Mouse (Mus musculus): ENCODE measurements around the gene Sdr9c7. TPM values are rescaled to one million over a fixed set of nuclear protein-coding genes. Genes with fewer than 3 reads are reported as not detected.

Gene Sdr9c7
- polyA plus RNA-seq, 1 experiment: not detected

DNA sequence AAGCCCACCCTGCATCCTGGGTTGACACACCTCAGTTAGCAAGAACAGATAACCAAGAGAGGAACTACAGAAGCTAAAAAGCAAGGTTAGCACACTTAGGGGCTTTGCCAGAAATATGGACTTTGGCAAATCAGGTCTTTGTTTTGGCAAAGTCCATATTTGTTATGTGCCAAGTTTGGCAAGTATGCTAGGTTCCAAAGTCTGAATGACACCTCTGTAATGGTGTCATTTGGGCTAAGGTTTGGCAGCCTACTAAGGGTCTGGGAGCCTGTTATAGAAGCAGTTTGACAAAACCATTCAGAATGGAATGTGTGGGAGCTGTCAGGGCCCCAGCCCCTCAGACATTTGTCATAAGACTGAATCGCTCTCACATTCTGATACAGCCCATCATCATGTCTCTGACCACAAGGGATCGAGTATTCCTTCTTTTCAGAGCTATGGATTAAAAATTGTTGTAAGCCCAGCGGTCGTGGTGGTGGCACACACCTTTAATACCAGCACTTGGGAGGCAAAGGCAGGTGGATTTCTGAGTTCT is 51.3 kb downstream of the Sdr9c7 start:
- no peaks in the 10 kb centered on the region for H3K36me3 ChIP-seq (ENCODE audit: control insufficient read depth)
- no peaks in the 10 kb centered on the region for H3K27me3 ChIP-seq (ENCODE audit: control insufficient read depth)
- no peak for TF ChIP-seq TAL1 (IDR thresholded peaks at IDR 0.05; ENCODE audit: low read length)
- H3K9me3 ChIP-seq (ENCODE audit: control insufficient read depth, low read length): no peaks in the 10 kb centered on the region
- no peak overlapping the region for H3K4me3 ChIP-seq (replicated peaks)
- H3K4me1 ChIP-seq (ENCODE audit: control insufficient read depth): no peaks in the 10 kb centered on the region

DNA sequence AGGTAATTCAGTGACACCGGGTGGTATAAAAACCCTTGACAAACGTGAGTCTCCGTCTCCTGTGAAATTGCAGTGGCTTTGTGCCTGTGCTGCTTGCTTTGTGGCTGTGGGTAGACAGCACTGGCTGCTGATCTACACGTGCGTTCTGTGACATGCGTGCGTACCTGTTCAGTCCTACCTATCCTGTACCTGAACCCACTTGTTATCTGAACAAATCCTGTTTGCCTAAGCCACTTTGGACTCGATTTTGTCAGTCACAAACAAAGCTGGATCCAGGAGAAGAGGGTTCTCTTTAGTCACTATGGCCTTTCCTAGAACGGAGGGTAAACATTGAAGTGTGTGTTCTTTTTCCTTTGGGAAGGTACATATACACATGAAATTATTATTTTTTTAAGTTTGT is 53.1 kb downstream of the Sdr9c7 start:
- H3K36me3 ChIP-seq (ENCODE audit: control insufficient read depth): no peaks in the 10 kb centered on the region
- no peaks in the 10 kb centered on the region for H3K4me1 ChIP-seq (ENCODE audit: control insufficient read depth)
- H3K9me3 ChIP-seq (ENCODE audit: control insufficient read depth, low read length): no peaks in the 10 kb centered on the region
- no peak for TF ChIP-seq GATA1 (IDR thresholded peaks at IDR 0.05; ENCODE audit: low read length)
- TF ChIP-seq TAL1 (IDR thresholded peaks at IDR 0.05; ENCODE audit: low read length): no peak
- no peaks in the 10 kb centered on the region for H3K27me3 ChIP-seq (ENCODE audit: control insufficient read depth)
- no peak overlapping the region for H3K4me3 ChIP-seq (replicated peaks)

DNA sequence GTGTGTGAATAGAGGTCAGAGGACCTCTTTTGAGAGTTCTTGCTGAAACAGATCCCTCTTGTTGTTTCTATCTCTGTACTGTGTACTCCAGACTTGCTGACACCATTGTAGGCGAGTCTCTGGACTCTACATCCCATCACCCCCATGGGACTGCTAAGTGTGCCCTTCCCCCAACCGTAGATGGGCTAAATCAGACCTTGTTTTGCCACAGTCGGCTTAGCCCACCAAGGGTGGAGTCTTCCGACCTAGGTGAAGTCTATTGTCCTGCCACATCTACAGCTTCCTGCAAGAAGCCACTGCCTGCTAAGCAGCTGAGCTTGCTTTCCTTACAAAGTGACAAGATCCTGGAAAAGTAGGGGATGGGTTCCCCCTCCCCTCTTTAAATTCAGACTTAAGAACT is 53.5 kb downstream of the Sdr9c7 start:
- no peaks in the 10 kb centered on the region for H3K9me3 ChIP-seq (ENCODE audit: control insufficient read depth, low read length)
- TF ChIP-seq TAL1 (IDR thresholded peaks at IDR 0.05; ENCODE audit: low read length): no peak
- TF ChIP-seq GATA1 (IDR thresholded peaks at IDR 0.05; ENCODE audit: low read length): no peak
- H3K4me1 ChIP-seq (ENCODE audit: control insufficient read depth): no peaks in the 10 kb centered on the region
- H3K4me3 ChIP-seq (replicated peaks): no peak overlapping the region
- H3K36me3 ChIP-seq (ENCODE audit: control insufficient read depth): no peaks in the 10 kb centered on the region
- H3K27me3 ChIP-seq (ENCODE audit: control insufficient read depth): no peaks in the 10 kb centered on the region

DNA sequence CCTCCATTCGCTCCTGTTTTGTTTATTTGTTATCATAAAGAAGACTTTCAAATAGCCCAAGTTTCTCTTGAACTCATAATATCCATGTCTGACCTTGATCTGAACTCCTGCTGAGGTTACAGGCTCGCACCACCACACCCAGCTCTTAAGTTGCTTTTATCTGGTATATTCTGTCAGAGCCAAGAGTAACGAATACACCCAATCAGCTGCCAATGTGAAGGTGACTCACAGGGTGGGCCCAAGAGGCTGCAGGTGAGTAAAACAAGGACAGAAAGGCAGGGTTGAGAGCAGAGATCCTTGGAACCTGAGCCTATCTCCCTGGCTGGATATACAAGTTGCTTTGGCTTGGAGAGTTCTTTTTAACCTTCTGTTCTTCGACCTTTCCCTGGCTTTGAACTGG is 56.7 kb downstream of the Sdr9c7 start:
- Histone ChIP-seq H3K4me1 (ENCODE audit: control insufficient read depth) (no peaks in the 10 kb centered on the region; the same call in 1 of the 2 replicates), H3K27me3 (ENCODE audit: control insufficient read depth) (no peaks in the 10 kb centered on the region), H3K36me3 (ENCODE audit: control insufficient read depth) (no peaks in the 10 kb centered on the region), H3K9me3 (ENCODE audit: control insufficient read depth, low read length) (0 out of 2 replicates have a peak, but pooled peaks cover 2% of the 10 kb centered on the region), H3K4me3 (replicated peaks) (no peak overlapping the region)
- TF ChIP-seq TAL1 (IDR thresholded peaks at IDR 0.05; ENCODE audit: low read length) (no peak), GATA1 (IDR thresholded peaks at IDR 0.05; ENCODE audit: low read length) (no peak)

DNA sequence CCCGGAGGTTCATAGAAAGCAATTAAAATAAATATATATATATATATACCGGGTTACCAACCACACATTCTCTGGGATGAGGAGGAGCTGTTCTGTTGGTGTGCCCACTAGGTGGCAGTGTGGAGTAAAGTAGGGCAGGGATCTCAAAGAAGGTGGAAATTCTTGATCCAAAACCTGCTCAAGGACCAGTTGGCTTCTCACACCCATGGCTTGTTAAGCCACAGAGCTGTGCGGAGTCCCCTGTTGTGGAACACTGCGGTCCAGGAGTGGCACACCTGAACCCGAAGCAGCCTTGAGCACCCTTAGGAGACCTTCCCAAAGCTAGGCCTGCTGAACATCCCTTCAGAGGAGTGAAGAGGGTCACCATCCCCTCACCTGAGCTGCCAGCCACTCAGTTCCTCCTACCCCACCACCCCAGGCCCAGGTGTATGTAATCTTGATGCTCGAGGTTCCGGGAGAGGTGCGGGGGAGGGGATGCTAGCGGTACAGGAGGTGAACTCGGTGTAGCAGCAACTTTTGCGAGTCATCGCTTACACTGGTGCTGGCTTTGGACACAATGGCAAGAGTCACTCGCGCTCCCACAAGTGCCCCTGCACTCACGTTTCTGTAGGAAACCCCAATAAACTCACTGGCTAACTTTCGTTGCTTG is 58.0 kb downstream of the Sdr9c7 start:
- no peak for TF ChIP-seq GATA1 (IDR thresholded peaks at IDR 0.05; ENCODE audit: low read length)
- no peak for TF ChIP-seq TAL1 (IDR thresholded peaks at IDR 0.05; ENCODE audit: low read length)
- Histone ChIP-seq H3K27me3 (ENCODE audit: control insufficient read depth) (no peaks in the 10 kb centered on the region), H3K36me3 (ENCODE audit: control insufficient read depth) (no peaks in the 10 kb centered on the region), H3K4me3 (replicated peaks) (no peak overlapping the region), H3K4me1 (ENCODE audit: control insufficient read depth) (peaks cover under 1% of the 10 kb centered on the region), H3K9me3 (ENCODE audit: control insufficient read depth, low read length) (peaks cover 7% of the 10 kb centered on the region)

DNA sequence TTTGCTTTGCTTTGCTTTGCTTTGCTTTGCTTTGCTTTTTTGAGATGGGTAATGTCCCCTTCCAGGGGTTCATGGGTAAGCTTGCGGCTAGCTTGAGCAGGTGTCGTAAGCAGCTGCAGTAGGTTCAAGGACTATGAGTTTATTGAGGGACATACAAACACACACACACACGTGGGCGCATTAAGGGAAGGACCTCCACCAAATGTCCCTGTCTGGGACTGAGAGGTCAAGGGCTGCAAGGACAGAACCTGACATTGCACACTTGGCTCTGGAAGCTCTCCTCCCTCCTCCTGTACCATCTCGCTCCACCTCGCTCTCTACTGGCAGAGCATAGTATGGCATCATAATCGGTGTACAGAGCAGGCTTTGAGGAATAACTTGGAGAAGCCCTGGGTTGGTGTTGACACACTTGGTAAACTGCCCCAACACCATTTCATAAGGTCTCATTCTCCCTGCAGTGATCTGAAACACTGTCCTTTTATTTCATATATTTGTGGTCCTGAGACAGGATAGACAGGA is 60.9 kb downstream of the Sdr9c7 start:
- Histone ChIP-seq H3K27me3 (ENCODE audit: control insufficient read depth) (no peaks in the 10 kb centered on the region), H3K4me3 (replicated peaks) (no peak overlapping the region), H3K36me3 (ENCODE audit: control insufficient read depth) (no peaks in the 10 kb centered on the region), H3K9me3 (ENCODE audit: control insufficient read depth, low read length) (peaks cover 13% of the 10 kb centered on the region), H3K4me1 (ENCODE audit: control insufficient read depth) (peaks cover 3% of the 10 kb centered on the region)
- TF ChIP-seq GATA1 (IDR thresholded peaks at IDR 0.05; ENCODE audit: low read length) (no peak), TAL1 (IDR thresholded peaks at IDR 0.05; ENCODE audit: low read length) (no peak)

Other genes with a start within 250 kb of the Sdr9c7 start
- 0.04 and 0.14 TPM in 2 replicates for gene Nemp1, start 231.6 kb upstream of the Sdr9c7 start, polyA plus RNA-seq (2012)
- 0.03 and 0.08 TPM in 2 replicates for gene Nab2, start 229.9 kb upstream of the Sdr9c7 start, polyA plus RNA-seq (2012)
- gene Myo1a, start 193.3 kb upstream of the Sdr9c7 start, polyA plus RNA-seq (2012): 0.02 TPM in 1 of 2 replicates, not detected in the other
- gene Tac2, start 174.0 kb upstream of the Sdr9c7 start, polyA plus RNA-seq (2012): 7.2 and 9.6 TPM in 2 replicates
- gene Zbtb39, start 159.0 kb upstream of the Sdr9c7 start, polyA plus RNA-seq (2012): 0.02 and 0.03 TPM in 2 replicates
- 0.12 and 0.19 TPM in 2 replicates for gene Gpr182, start 146.8 kb upstream of the Sdr9c7 start, polyA plus RNA-seq (2012)
- not detected in 2 replicates for gene Rdh1, start 138.8 kb upstream of the Sdr9c7 start, polyA plus RNA-seq (2012)
- gene Rdh16f1, start 138.7 kb upstream of the Sdr9c7 start, polyA plus RNA-seq (2012): not detected in 2 replicates
- gene Rdh9, start 122.1 kb upstream of the Sdr9c7 start, polyA plus RNA-seq (2012): not detected in 2 replicates
- gene Rdh16, start 97.4 kb upstream of the Sdr9c7 start, polyA plus RNA-seq (2012): not detected in 2 replicates
- not detected in 2 replicates for gene Rdh19, start 48.6 kb upstream of the Sdr9c7 start, polyA plus RNA-seq (2012)
- gene Rdh16f2, start 32.0 kb upstream of the Sdr9c7 start, polyA plus RNA-seq (2012): not detected in 2 replicates
- gene Rdh7, start 9.7 kb upstream of the Sdr9c7 start, polyA plus RNA-seq (2012): not detected in 2 replicates
- gene Hsd17b6, start 109.1 kb downstream of the Sdr9c7 start, polyA plus RNA-seq (2012): not detected in 2 replicates
- gene Prim1, start 116.7 kb downstream of the Sdr9c7 start, polyA plus RNA-seq (2012): 1.3 TPM in 2 replicates
- 10.5 and 11.0 TPM in 2 replicates for gene Naca, start 137.1 kb downstream of the Sdr9c7 start, polyA plus RNA-seq (2012)
- gene Ptges3, start 160.4 kb downstream of the Sdr9c7 start, polyA plus RNA-seq (2012): 8.6 and 11.8 TPM in 2 replicates
- 152 and 224 TPM in 2 replicates for gene Atp5b, start 184.8 kb downstream of the Sdr9c7 start, polyA plus RNA-seq (2012)
- gene Baz2a, start 193.1 kb downstream of the Sdr9c7 start, polyA plus RNA-seq (2012): 3.2 and 3.6 TPM in 2 replicates